Mouse (Mus musculus): ENCODE data around the gene Cacna1a. TPM values are rescaled to one million over a fixed set of nuclear protein-coding genes. Genes with fewer than 3 reads are reported as not detected.
A peak's percentile ranks its signal among the peaks of the same experiment; 100 is the strongest.

Cacna1a gene
- total RNA-seq, 2 experiments from 2014 or later, result 156 to 184 TPM

- DNase-seq (ENCODE audit: low spot score in 2 of 2), result no peak
These were observed 145.1 kb downstream of the Cacna1a start for GRCm38 (mm10) chr8:84533341-84533740.

- DNase-seq (ENCODE audit: low spot score in 2 of 2), result no peak
These were observed 148.7 kb downstream of the Cacna1a start for GRCm38 (mm10) chr8:84536917-84537316.

GRCm38 (mm10) chr8:84539376-84539775 lies 151.1 kb downstream of the Cacna1a start:
- no peak for DNase-seq (ENCODE audit: low spot score in 2 of 2)

- no peak for DNase-seq (ENCODE audit: low spot score in 2 of 2)
These were observed 154.2 kb downstream of the Cacna1a start for GRCm38 (mm10) chr8:84542481-84542880.

GRCm38 (mm10) chr8:84545522-84545921 lies 157.3 kb downstream of the Cacna1a start:
- DNase-seq (ENCODE audit: low spot score in 2 of 2), result no peak

- DNase-seq (ENCODE audit: low spot score in 2 of 2), result no peak
These were observed 164.2 kb downstream of the Cacna1a start for GRCm38 (mm10) chr8:84552457-84552856.

- no peak for DNase-seq (ENCODE audit: low spot score in 2 of 2)
These were observed 164.9 kb downstream of the Cacna1a start for GRCm38 (mm10) chr8:84553106-84553505.

GRCm38 (mm10) chr8:84553617-84554016 lies 165.4 kb downstream of the Cacna1a start:
- no peak for DNase-seq (ENCODE audit: low spot score in 2 of 2)

GRCm38 (mm10) chr8:84554301-84555027 lies 166.2 kb downstream of the Cacna1a start:
- peak; percentile 62 to 85 for DNase-seq (ENCODE audit: low spot score in 2 of 2)

- no peak for DNase-seq (ENCODE audit: low spot score in 2 of 2)
These were observed 167.0 kb downstream of the Cacna1a start for GRCm38 (mm10) chr8:84555269-84555668.

GRCm38 (mm10) chr8:84557936-84558335 lies 169.7 kb downstream of the Cacna1a start:
- no peak for DNase-seq (ENCODE audit: low spot score in 2 of 2)

GRCm38 (mm10) chr8:84559121-84559604 lies 170.9 kb downstream of the Cacna1a start:
- DNase-seq (ENCODE audit: low spot score in 2 of 2), result peak in 1 of 2 experiments; percentile 47

GRCm38 (mm10) chr8:84561698-84562097 lies 173.5 kb downstream of the Cacna1a start:
- no peak for DNase-seq (ENCODE audit: low spot score in 2 of 2)

GRCm38 (mm10) chr8:84564042-84564441 lies 175.8 kb downstream of the Cacna1a start:
- DNase-seq (ENCODE audit: low spot score in 2 of 2), result no peak

- DNase-seq (ENCODE audit: low spot score in 2 of 2), result no peak
These were observed 177.5 kb downstream of the Cacna1a start for GRCm38 (mm10) chr8:84565577-84566360.

- no peak for DNase-seq (ENCODE audit: low spot score in 2 of 2)
These were observed 178.7 kb downstream of the Cacna1a start for GRCm38 (mm10) chr8:84566816-84567413.

- no peak for DNase-seq (ENCODE audit: low spot score in 2 of 2)
These were observed 179.3 kb downstream of the Cacna1a start for GRCm38 (mm10) chr8:84567541-84567940.

- DNase-seq (ENCODE audit: low spot score in 2 of 2), result no peak
These were observed 180.5 kb downstream of the Cacna1a start for GRCm38 (mm10) chr8:84568737-84569136.

GRCm38 (mm10) chr8:84569921-84570673 lies 181.9 kb downstream of the Cacna1a start:
- no peak for DNase-seq (ENCODE audit: low spot score in 2 of 2)

- DNase-seq (ENCODE audit: low spot score in 2 of 2), result no peak
These were observed 189.2 kb downstream of the Cacna1a start for GRCm38 (mm10) chr8:84577432-84577831.

- no peak for DNase-seq (ENCODE audit: low spot score in 2 of 2)
These were observed 191.4 kb downstream of the Cacna1a start for GRCm38 (mm10) chr8:84579595-84579994.

Data from layer of hippocampus, adult 18-20 months (tissue).